Mouse (Mus musculus) brain, embryonic 14.5 days (tissue): Measurements from ENCODE around the gene Tmem138. TPM values are rescaled to one million over a fixed set of nuclear protein-coding genes. Genes with fewer than 3 reads are reported as not detected.

Source experiments
- DNase-seq: peaks from one replicate; pipeline ENCODE4 v3.0.0-alpha.2; 2011; ENCODE audit warnings: low read depth
- CTCF ChIP-seq: fragments of 200-500 bp; IDR thresholded peaks from 2 replicates; pipeline ENCODE4 v1.5.1; 2012; ENCODE audit warnings: inconsistent platforms, mild to moderate bottlenecking, moderate library complexity, borderline replicate concordance; ENCODE audit not compliant: insufficient read depth, insufficient read length; ENCODE audit errors: extremely low read depth
- POLR2A ChIP-seq: fragments of 200-500 bp; IDR thresholded peaks from 2 replicates; pipeline ENCODE4 v1.6.1; 2012; ENCODE audit warnings: mild to moderate bottlenecking, inconsistent platforms, borderline replicate concordance; ENCODE audit not compliant: poor library complexity, insufficient read depth, insufficient read length, severe bottlenecking; ENCODE audit errors: extremely low read depth
- polyA plus RNA-seq: library from polyadenylated mRNA; depleted of rRNA; stranded (reverse); fragments of >200 nt; gene quantifications from 2 replicates; pipeline ENCODE4 v1.2.3, GENCODE M21; 2012

The Tmem138 gene
- polyA plus RNA-seq, 1 experiment, result 31.0 TPM

GRCm38 (mm10) chr19:10591659-10592377, 14.7 kb upstream of the Tmem138 start:
- no peak for DNase-seq
- TF ChIP-seq POLR2A (no peak), CTCF (no peak)

DNA sequence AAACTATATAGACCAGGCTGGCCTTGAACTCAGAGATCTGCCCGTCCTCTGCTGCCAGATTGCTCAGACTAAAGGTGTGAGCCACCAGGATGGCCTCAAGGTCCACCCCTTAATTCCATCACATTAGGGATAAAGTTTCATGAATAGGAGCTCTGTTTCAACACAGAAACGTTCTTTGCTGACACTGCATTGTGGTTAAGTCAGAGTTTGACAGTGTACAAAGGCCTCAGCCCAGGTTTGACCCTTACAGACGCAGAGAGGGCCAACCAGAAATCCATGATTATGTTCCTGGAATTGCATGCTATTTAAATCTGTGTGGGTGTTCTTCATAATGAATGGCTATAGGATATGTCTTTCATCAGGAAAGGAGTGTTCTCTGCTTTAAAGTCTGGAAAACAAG, 13.1 kb upstream of the Tmem138 start:
- TF ChIP-seq POLR2A (no peak), CTCF (no peak)

DNA sequence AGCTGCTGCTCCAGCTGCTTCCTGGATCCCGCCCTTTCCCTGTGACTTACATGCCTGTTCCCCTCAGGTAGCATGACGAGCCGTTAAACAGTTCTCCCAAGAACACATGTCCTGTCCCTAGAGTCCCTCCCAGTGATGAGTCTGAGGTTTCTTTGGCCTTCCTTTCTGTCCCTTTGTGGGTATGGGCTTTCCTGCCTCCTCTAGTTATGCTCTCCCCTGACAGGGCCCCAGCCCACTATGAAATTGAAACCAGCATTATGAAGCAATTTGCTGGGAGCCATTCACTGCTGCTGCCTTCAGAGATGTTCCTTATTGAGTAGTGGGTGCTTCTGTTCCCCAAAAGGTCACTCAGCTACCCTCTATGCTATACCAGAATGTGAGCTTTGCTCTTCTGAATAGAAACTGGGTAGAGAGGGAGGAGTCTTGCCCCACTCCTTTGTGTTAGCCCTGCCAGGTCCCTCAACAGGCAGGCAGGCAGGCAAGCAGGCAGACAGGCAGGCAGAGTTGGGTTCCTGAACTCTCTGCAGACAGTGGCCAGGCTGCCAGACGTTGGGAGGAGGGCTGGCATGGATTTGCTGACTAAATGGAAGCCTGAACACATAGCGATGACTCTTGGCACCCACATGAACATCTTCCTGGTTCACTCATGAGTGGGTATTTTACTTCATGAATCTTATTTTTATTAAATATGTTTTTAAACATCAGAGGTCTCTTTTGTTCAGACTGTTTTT, 12.1 kb upstream of the Tmem138 start:
- no peak for TF ChIP-seq POLR2A
- no peak for TF ChIP-seq CTCF
- no peak for DNase-seq

More for the DNA sequence above, 13.1 kb upstream of the Tmem138 start:
- no peak for DNase-seq

DNA sequence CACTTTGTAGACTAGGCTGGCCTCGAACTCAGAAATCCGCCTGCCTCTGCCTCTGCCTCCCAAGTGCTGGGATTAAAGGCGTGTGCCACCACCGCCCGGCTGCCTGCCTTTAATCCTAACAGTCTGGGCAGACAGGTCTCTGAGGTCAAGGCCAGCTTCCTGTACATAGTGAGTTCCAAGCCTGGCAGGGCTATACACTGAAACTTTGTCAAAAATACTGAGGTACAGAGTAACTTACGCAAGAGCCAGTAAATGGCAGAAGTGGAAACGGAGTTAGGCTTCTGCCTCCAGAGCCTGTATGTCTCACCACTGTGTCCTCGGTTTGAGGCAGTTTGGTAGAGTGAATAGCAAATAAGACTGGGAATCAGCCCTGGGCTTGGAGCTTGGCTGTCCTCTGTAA, 10.1 kb upstream of the Tmem138 start:
- no peak for TF ChIP-seq POLR2A
- TF ChIP-seq CTCF, result no peak
- DNase-seq, result no peak

DNA sequence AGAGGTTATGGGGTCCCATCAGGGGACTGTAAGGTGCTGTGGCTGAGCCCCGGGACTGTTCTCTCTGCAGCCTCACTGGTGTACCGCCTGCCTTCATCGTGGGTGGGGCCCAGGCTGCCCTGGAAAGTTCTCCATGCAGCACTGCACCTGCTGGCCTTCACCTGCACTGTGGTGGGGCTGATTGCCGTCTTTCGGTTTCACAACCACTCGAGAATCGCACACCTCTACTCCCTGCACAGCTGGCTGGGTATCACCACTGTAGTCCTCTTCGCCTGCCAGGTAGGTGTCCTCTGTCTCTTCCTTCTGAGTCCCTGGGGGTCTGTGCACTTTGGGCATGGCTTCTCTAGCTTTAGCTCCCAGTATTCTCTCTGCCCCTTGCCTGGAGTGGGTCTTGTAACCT, 8.0 kb upstream of the Tmem138 start:
- TF ChIP-seq CTCF, result no peak
- no peak for TF ChIP-seq POLR2A
- DNase-seq, result no peak

DNA sequence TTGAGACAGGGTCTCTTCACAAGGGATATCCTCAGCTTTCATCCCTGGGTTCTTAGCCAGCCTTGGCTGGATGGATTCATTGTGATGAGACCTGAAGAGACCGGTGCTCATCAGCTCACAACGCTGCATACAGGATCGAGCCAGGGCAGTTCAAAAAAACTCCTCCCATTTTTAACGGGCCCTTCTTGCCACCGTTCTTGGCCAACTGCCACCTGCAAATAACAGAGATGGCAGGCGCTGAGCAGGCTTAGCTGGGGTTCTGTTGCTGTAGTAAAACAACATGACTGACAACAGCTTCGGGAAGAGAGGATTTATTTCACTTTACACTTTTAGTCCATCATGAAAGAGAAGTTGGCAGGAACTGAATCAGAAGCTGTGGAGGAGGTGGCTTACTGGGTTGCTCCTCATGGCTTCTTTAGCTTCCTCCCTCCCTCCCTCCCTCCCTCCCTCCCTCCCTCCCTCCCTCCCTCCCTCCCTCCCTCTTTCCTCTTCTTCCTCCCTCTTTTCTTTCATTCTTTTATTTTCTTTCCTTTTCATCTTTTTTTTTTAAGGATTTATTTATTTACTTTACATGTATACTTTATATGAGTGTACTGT, 6.5 kb upstream of the Tmem138 start:
- DNase-seq, result peak; percentile 52
- TF ChIP-seq POLR2A (no peak), CTCF (no peak)

GRCm38 (mm10) chr19:10581984-10582383, 4.8 kb upstream of the Tmem138 start:
- no peak for TF ChIP-seq POLR2A
- no peak for DNase-seq

DNA sequence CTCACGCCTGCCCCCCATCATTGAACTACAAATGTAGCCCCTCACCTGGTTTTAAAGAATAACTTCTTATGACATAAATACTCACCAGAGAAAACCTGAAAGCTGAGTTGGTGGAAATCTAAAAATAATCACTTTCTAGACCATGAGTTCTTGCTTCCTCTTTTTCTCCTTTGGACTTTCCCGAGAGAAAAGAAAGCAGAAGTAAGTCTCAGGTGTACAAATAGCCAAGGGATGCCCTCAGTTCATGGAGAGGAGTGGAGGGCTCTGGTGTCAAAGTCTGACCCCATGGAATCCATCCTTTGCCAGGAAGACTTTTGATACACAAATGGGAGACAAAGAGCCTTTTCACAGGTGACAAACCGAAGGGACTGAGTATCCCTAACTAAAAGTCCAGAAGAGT, 3.6 kb upstream of the Tmem138 start:
- DNase-seq, result no peak
- TF ChIP-seq POLR2A (no peak), CTCF (no peak)

GRCm38 (mm10) chr19:10580102-10580501, 2.9 kb upstream of the Tmem138 start:
- TF ChIP-seq POLR2A (no peak), CTCF (no peak)

GRCm38 (mm10) chr19:10569627-10570026, 7.5 kb downstream of the Tmem138 start:
- TF ChIP-seq POLR2A (no peak), CTCF (no peak)
- no peak for DNase-seq

More at GRCm38 (mm10) chr19:10580102-10580501, 2.9 kb upstream of the Tmem138 start:
- no peak for DNase-seq

DNA sequence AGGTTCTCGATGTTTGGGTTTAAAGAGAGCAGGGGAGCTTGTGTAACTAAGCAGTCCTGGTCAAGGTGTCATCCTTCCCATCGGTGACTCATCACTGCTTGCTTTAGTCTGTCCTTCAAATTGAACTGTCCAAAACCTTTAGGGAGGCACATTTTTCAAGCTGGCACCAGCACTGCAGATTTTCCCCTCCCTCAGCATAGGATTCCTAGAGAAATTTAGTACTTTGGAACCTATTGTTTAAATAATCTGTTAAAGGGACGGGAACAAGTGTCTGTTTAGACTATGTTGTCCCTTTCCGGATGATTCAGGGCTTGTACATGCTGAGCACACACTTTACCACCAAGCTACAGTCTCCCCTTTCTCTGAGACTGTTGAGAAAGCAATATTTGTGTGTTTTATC, 11.9 kb downstream of the Tmem138 start:
- no peak for DNase-seq
- no peak for TF ChIP-seq POLR2A
- no peak for TF ChIP-seq CTCF
